Comparison of ENCODE assay signal across 12 mouse cellular contexts in the genomic region with DNA sequence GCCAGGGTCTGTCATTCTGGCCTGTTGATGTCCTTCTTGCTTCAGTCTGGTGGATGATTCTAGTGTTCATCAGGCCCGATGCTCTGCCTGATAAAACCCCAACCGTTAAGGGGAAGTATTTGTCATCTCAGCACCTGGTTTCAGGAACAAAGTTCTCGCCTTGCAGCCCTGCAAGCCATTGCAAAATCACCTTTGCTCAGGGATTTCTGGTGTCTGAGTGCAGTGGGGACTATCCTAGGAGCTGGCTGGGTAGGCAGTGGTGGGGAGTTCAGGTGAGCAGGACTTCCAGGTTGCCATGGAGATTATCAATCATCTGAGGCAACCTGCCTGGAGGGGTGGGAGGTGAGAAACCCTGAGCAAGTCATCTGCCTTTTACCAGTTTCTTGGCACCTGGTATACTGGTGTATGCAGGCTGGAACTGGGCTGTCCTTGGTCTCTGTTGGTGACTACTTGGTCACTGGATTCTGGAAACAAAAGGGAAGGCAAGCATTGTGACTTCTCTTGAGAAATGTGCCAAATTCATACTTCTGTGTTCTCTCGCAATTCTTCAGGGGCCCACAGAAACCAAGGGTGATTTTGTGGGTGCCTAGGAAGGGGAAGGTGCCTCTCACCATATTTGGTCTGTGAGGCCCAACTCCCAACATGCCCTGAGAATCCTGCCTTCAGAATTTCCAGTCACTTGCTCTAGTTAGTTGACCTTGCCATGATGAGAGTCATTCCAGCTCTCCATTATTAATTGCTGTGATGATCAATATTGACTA.
DNase-seq lines count a peak whose midpoint lies in the region; ATAC-seq and TF ChIP-seq lines count a peak whose summit lies in the region.
"Had no signal": no experiment of that assay in that cellular context is flagged by ENCODE, and none has a peak within 500 bp of the region (broad histone marks: within the 10 kb centered on the region; RNA-seq: fewer than 3 reads in every experiment).

No protein-coding gene starts in this region.

- no peaks in the 10 kb centered on the region for H3K36me3 ChIP-seq in stomach, postnatal 0 days (ENCODE audit: control insufficient read depth, insufficient read depth, low read length)

- 0 out of 2 replicates have a peak, but pooled peaks cover 2% of the 10 kb centered on the region for H3K9me3 ChIP-seq in stomach, postnatal 0 days (ENCODE audit: control insufficient read depth, low read length)

- H3K9ac ChIP-seq in stomach, postnatal 0 days (ENCODE audit: low read length), result no peak overlapping the region

- H3K27me3 ChIP-seq in stomach, postnatal 0 days (ENCODE audit: control insufficient read depth, insufficient read depth, low read length), result no peaks in the 10 kb centered on the region

- H3K4me2 ChIP-seq in stomach, postnatal 0 days (replicated peaks; ENCODE audit: low read depth), result no peak overlapping the region

- no peak overlapping the region for H3K27ac ChIP-seq in stomach, postnatal 0 days (replicated peaks)

- no peak overlapping the region for H3K4me3 ChIP-seq in stomach, postnatal 0 days (ENCODE audit: low read depth, low read length)
- H3K4me3 ChIP-seq: myocyte had no signal

- H3K4me1 ChIP-seq in stomach, postnatal 0 days (replicated peaks; ENCODE audit: control insufficient read depth, insufficient read depth), result no peaks in the 10 kb centered on the region

- peak; percentile 48 for DNase-seq in kidney, adult 18-20 months
- no peak for DNase-seq in kidney, postnatal 10 days
- DNase-seq in lung, postnatal 36 days, result peak; percentile 44
- no peak for DNase-seq in lung, postnatal 25 days (ENCODE audit: low spot score)
- DNase-seq in kidney, postnatal 14 days, result peak; percentile 27
- no peak for DNase-seq in stomach, postnatal 0 days (ENCODE audit: low spot score)
- DNase-seq in embryo, embryonic 10.5 days (ENCODE audit: low spot score), result no peak
- DNase-seq: cerebellum, postnatal 25 days; heart, adult 11 months; heart, postnatal 4 days had no signal

- 59% methylated on average over 4 of the region's 4 CpGs for WGBS in stomach, postnatal 0 days

- no peak for TF ChIP-seq CTCF in stomach, postnatal 0 days (IDR thresholded peaks at IDR 0.05; ENCODE audit: low read depth)

- TF ChIP-seq EP300 in stomach, postnatal 0 days (optimal IDR thresholded peaks at IDR 0.05), result no peak

- ATAC-seq in stomach, postnatal 0 days (ENCODE audit: low FRiP score, low TSS enrichment), result peak; percentile 24; the same call in 1 of the 2 replicates
- no peak for ATAC-seq in megakaryocyte-erythroid progenitor cell, adult 5-6 weeks (replicated peaks; ENCODE audit: low FRiP score, low TSS enrichment, poor library complexity, severe bottlenecking)

Comparison
In these comparisons a context has a peak if more than half of its experiments do, and no peak if none do; other contexts are left out.
1. DNase-seq: peak in kidney, adult 18-20 months (single experiment), lung, postnatal 36 days (single experiment) and kidney, postnatal 14 days (single experiment); none in kidney, postnatal 10 days (single experiment), lung, postnatal 25 days (single experiment), stomach, postnatal 0 days (single experiment) and embryo, embryonic 10.5 days (single experiment).